Mouse (Mus musculus) midbrain, embryonic 16.5 days (tissue): ENCODE results near the gene Scn1b. TPM values are rescaled to one million over a fixed set of nuclear protein-coding genes. Genes with fewer than 3 reads are reported as not detected.
A peak's percentile ranks its signal among the peaks of the same experiment; 100 is the strongest.

Source experiments
- ATAC-seq: fragments of 200-750 bp; cut with Nextera tagmentation; 2 replicates; pipeline ENCODE4 v1.8.0; 2017; ENCODE audit warnings: moderate TSS enrichment
- H3K27ac ChIP-seq: fragments of 300-500 bp; sonication (generic); 2 replicates; pipeline ENCODE4 v1.5.1; 2014; ENCODE audit warnings: mild to moderate bottlenecking, low read length, mixed read lengths
- H3K27me3 ChIP-seq: fragments of 300-500 bp; sonication (generic); 2 replicates; pipeline ENCODE4 v1.6.1; 2014; ENCODE audit warnings: low read depth, low read length, mixed read lengths; ENCODE audit not compliant: control insufficient read depth, insufficient read depth
- H3K36me3 ChIP-seq: fragments of 300-500 bp; sonication (generic); 2 replicates; pipeline ENCODE4 v1.6.1; 2014; ENCODE audit warnings: mild to moderate bottlenecking, low read length, moderate library complexity, mixed read lengths; ENCODE audit not compliant: control insufficient read depth, insufficient read depth
- H3K4me1 ChIP-seq: fragments of 300-500 bp; sonication (generic); 2 replicates; pipeline ENCODE4 v1.6.1; 2014; ENCODE audit warnings: mild to moderate bottlenecking, low read length, mixed read lengths; ENCODE audit not compliant: control insufficient read depth, insufficient read depth
- H3K4me2 ChIP-seq: fragments of 300-500 bp; sonication (generic); 2 replicates; pipeline ENCODE4 v1.6.1; 2014; ENCODE audit warnings: mild to moderate bottlenecking, low read length, mixed read lengths
- H3K4me3 ChIP-seq: fragments of 300-500 bp; sonication (generic); 2 replicates; pipeline ENCODE4 v1.5.1; 2014; ENCODE audit warnings: low read depth, mild to moderate bottlenecking, low read length, moderate library complexity, mixed read lengths
- H3K9ac ChIP-seq: fragments of 300-500 bp; sonication (generic); 2 replicates; pipeline ENCODE4 v1.6.1; 2014; ENCODE audit warnings: low read depth, low read length, mixed read lengths
- H3K9me3 ChIP-seq: fragments of 300-500 bp; sonication (generic); replicated peaks from 2 replicates; pipeline ENCODE4 v1.6.1; 2014; ENCODE audit warnings: mild to moderate bottlenecking, low read length, mixed read lengths; ENCODE audit not compliant: control insufficient read depth, poor library complexity, severe bottlenecking
- WGBS: fragments of 180-500 bp; shearing (Covaris S2); extraction: QIAGEN DNeasy Blood & Tissue Kit; methylation state at CpG from one replicate; pipeline ENCODE4 v1.1.7; 2014; 5-methylcytosine and 5-hydroxymethylcytosine counted together
- polyA plus RNA-seq: library from polyadenylated mRNA; unstranded; fragments of >200 nt; fragmentation: Nextera tagmentation; extraction: Ambion mirVana; gene quantifications from 2 replicates; pipeline ENCODE4 v1.2.1, GENCODE M21; 2015

The Scn1b gene
- polyA plus RNA-seq, 1 experiment from 2014 or later = 12.2 TPM

DNA sequence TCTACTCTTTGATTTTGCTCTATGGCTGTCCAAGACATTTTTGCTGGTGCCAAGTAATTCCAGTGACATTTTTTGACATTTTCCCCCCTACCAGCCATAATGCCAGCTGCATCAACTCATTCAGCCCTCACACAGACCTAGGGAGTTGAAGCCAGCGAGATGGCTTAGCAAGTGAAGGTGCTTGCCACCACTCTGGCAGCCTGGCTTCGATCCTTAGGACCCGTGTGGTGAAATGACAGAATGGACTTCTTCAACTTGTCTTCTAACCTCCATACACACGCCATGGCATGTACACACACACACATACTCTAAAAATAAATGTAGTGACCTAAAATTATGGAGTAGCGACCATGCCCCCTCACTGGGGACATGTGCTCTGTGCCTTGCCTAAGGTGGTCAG, 2.4 kb downstream of the Scn1b start:
- Histone ChIP-seq H3K36me3 (peaks cover 12% of the 10 kb centered on the region), H3K4me1 (peaks cover 6% of the 10 kb centered on the region; the same call in 1 of the 2 replicates), H3K9me3 (no peaks in the 10 kb centered on the region), H3K9ac (no peak overlapping the region), H3K27me3 (peaks cover 5% of the 10 kb centered on the region), H3K4me2 (no peak overlapping the region), H3K27ac (no peak overlapping the region), H3K4me3 (no peak overlapping the region)
- no peak for ATAC-seq
- WGBS = 83% methylated on average over 5 of the region's 5 CpGs

DNA sequence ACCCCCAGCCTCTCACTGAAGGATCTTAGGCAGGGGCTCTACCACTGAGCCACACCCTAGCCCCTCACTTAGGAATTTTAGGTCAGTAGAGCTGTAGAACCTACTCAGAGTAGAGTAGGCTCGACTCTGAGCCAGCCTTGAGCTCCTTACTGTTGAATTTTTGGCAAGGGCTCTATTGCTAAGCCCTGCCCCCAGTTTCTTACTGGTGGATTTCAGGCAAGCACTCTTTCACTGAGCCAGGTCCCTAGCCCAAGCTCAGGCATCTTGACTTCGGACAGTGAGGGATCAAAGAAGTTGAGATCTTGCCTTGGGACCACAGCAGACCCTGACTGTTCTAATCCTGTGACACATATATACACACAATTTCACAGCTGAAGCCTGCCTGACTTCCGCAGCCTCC, 3.1 kb downstream of the Scn1b start:
- H3K4me2 ChIP-seq = no peak overlapping the region
- WGBS = 80% methylated on average over 3 of the region's 3 CpGs
- ATAC-seq = no peak
- no peak overlapping the region for H3K9ac ChIP-seq
- no peak overlapping the region for H3K27ac ChIP-seq
- H3K9me3 ChIP-seq = no peaks in the 10 kb centered on the region
- H3K4me3 ChIP-seq = no peak overlapping the region
- peaks cover 5% of the 10 kb centered on the region for H3K27me3 ChIP-seq
- H3K36me3 ChIP-seq = peaks cover 7% of the 10 kb centered on the region; the same call in 1 of the 2 replicates
- peaks cover 6% of the 10 kb centered on the region; the same call in 1 of the 2 replicates for H3K4me1 ChIP-seq

DNA sequence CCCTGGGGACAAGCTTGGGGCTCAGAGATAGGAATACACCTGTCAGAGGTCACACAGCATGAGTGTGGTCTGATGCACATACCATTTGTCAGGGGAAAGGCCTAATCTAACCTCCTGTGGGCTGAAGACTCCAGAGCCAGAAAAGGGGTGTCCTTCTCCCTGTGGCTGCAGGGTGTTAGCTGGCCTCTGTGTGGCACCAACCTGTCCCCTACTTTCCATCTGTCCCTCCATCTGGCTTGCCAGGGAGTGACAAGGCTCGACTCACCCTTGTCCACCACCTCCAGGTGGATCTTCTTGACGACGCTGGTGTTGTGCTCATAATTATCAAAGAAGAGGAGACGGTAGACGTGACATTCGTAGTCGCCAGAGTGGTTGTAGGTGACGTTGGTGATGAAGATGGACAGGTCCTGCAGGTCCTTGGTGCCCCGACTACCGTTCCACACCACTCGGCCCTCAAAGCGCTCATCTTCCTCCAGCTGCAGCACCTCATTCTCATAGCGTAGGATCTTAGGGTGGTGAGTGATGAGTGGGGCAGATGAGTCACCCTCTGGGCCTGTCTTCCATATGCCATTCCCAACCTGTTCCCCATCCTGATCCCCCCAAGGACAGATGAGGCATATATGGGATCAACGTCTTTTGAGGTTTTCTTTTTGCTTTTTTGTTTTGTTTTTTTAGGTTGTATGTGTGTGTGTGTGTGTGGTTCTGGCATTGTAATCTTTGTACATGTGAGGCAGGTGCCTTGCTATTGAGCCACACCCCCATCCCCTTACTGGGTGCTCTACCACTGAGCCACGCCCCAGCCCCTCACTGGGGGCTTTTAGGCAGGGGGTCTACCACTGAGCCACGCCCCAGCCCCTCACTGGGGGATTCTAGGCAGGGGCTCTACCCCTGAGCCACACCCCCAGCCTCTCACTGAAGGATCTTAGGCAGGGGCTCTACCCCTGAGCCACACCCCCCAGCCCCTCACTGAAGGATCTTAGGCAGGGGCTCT, 3.9 kb downstream of the Scn1b start:
- Histone ChIP-seq H3K9me3 (no peaks in the 10 kb centered on the region), H3K4me3 (no peak overlapping the region), H3K27me3 (peaks cover 5% of the 10 kb centered on the region), H3K4me1 (peaks cover 6% of the 10 kb centered on the region; the same call in 1 of the 2 replicates), H3K36me3 (no peaks in the 10 kb centered on the region), H3K27ac (no peak overlapping the region), H3K4me2 (no peak overlapping the region), H3K9ac (no peak overlapping the region)
- no peak for ATAC-seq
- 93% methylated on average over 16 of the region's 16 CpGs for WGBS

DNA sequence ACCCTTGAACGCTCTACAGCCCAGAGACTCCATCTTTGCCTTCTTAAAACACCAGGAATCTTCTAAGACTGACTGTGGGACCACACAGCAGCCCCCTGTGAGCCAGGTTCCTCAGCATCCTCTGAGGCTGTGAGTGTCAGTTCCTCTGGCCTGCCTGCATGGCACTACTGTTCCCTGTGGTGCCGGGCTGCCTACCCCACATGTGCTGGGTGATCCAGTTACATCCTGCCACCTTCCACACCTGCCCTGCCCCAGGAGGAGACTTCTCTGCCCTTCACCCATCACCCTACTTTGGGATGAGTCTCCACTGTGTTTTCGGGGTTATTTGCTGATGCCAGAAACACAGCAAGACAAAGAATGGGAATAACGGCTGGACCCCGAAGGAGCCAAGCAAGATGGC, 7.2 kb downstream of the Scn1b start:
- no peaks in the 10 kb centered on the region for H3K4me1 ChIP-seq
- no peak overlapping the region for H3K4me2 ChIP-seq
- WGBS = 92% methylated on average over 5 of the region's 5 CpGs
- no peak overlapping the region for H3K4me3 ChIP-seq
- no peak overlapping the region for H3K27ac ChIP-seq
- H3K36me3 ChIP-seq = no peaks in the 10 kb centered on the region
- ATAC-seq = no peak
- H3K9ac ChIP-seq = no peak overlapping the region
- H3K27me3 ChIP-seq = no peaks in the 10 kb centered on the region
- no peaks in the 10 kb centered on the region for H3K9me3 ChIP-seq

DNA sequence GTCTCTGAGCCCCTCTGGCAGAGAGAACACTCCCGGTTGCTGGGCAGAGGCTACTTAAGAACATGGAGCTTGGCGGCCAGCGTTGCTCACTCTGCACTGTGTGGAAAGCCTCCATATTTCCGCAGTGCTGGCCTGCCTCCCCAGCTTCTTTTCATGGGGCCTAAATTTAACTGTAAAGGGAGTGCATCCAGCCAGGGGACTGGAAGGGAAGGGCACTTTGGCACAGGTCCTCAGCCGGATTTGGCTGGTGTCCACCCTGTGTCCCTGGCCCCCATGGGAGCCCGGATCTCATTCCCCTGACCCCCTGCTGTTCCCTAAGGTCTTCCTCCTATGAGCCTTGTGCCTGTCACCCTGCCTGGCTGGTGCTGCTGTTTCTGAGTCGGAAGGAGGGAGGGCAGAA, 8.3 kb downstream of the Scn1b start:
- Histone ChIP-seq H3K9me3 (no peaks in the 10 kb centered on the region), H3K4me2 (no peak overlapping the region), H3K27me3 (no peaks in the 10 kb centered on the region), H3K4me1 (no peaks in the 10 kb centered on the region), H3K36me3 (no peaks in the 10 kb centered on the region), H3K27ac (no peak overlapping the region), H3K4me3 (no peak overlapping the region), H3K9ac (no peak overlapping the region)
- 59% methylated on average over 7 of the region's 7 CpGs for WGBS
- ATAC-seq = no peak

DNA sequence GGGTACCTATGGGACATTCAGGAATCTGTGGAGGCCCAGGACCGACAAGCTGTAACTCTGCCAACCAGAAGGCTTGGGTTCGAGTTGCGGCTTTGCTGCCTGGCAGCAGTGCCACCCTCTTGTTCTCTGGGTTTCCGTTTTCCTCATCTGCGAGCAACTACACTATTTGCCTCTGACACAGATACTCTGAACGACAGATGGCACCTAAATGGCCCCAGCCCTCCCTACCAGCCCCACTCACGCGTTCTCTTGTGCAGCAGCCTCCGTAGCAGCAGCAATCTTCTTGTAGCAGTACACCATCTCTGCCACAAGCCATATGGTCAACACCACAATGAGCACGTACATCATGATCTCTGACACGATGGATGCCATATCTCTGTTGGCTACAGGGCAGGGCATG, 9.3 kb downstream of the Scn1b start:
- no peaks in the 10 kb centered on the region for H3K36me3 ChIP-seq
- ATAC-seq = no peak
- 93% methylated on average over 11 of the region's 11 CpGs for WGBS
- no peak overlapping the region for H3K4me3 ChIP-seq
- H3K27me3 ChIP-seq = no peaks in the 10 kb centered on the region
- no peak overlapping the region for H3K9ac ChIP-seq
- no peak overlapping the region for H3K4me2 ChIP-seq
- H3K27ac ChIP-seq = no peak overlapping the region
- H3K4me1 ChIP-seq = no peaks in the 10 kb centered on the region
- no peaks in the 10 kb centered on the region for H3K9me3 ChIP-seq

DNA sequence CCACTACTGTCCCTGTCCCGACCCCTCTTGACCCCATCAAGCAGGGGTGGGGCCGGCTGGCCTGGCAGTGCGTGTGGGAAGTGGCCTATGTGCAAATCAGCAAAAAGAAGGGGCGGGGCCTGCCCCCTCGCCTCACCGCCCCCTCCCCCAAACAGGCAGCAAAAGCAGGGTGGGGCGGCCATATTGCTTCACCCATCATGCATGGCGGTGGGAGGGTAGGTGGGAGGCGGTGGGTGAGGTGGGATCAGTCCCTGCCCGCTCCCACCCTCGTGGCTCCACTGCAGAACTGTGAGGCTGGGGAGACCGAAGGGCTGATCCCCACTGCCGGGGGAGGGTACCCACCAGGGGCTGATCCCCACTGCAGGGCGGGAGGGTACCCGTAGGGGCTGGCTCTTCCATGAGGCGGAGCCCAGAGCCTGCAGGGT, 10.1 kb downstream of the Scn1b start:
- H3K9ac ChIP-seq = no peak overlapping the region
- no peak overlapping the region for H3K4me2 ChIP-seq
- no peak overlapping the region for H3K27ac ChIP-seq
- WGBS = 37% methylated on average over 16 of the region's 16 CpGs
- no peaks in the 10 kb centered on the region for H3K9me3 ChIP-seq
- H3K4me3 ChIP-seq = no peak overlapping the region
- no peaks in the 10 kb centered on the region for H3K27me3 ChIP-seq
- no peaks in the 10 kb centered on the region for H3K36me3 ChIP-seq
- H3K4me1 ChIP-seq = no peaks in the 10 kb centered on the region
- ATAC-seq = peak; percentile 34; the same call in 1 of the 2 replicates

DNA sequence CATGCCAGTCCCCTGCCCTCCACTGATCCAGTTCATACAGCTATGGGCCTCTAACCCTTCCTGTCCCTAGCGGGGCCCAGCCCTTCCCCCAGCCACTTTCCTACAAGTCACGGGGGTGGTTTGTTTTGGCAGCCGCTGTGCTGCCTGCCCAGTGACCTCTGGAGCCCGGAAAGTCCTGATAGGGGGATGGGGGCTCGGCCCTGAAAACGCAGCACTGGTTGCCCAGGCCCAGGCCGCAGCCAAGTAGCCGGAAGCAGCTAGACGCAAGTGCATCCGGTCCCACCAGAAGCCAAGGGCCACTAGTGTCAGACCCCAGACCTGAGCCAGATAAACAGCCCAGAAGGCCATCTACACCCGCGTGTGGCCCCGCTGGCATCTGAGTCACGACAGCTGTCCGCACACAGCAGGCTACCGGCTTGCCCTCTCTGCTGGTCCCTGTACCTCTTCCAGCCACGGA, 11.2 kb downstream of the Scn1b start:
- H3K36me3 ChIP-seq = no peaks in the 10 kb centered on the region
- H3K4me2 ChIP-seq = no peak overlapping the region
- no peaks in the 10 kb centered on the region for H3K9me3 ChIP-seq
- ATAC-seq = no peak
- no peak overlapping the region for H3K9ac ChIP-seq
- H3K4me3 ChIP-seq = no peak overlapping the region
- H3K27me3 ChIP-seq = no peaks in the 10 kb centered on the region
- no peaks in the 10 kb centered on the region for H3K4me1 ChIP-seq
- WGBS = 38% methylated on average over 17 of the region's 17 CpGs
- H3K27ac ChIP-seq = no peak overlapping the region

DNA sequence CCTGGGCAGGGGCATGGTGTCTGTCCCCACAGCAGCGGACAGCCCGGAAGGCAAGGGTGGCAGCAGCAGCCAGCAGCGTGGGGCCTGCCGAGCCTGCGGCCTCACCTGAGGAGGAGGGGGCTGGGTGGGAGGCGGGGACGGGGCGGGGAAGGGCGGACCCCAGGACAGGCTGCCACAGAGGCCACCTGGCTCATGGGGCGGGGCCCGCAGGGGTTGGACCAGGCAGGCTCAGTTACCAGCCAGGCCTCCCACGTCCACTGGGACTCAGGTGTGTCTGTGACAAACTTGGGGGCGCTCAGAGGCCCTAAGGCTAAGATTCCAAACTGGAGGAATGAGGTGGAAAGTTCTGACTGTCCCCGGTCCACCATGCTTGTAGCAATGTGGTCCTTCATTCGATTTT, 11.6 kb downstream of the Scn1b start, which contains the start of gene Hpn:
Gene Hpn, minus strand, starts transcription at position 109 of the 400 bp plus-strand sequence.
- no peak within 1 kb of the TSS for H3K4me3 ChIP-seq
- H3K9me3 ChIP-seq = no peaks in the 10 kb centered on the region
- no peaks in the 10 kb centered on the region for H3K36me3 ChIP-seq
- H3K4me1 ChIP-seq = no peaks in the 10 kb centered on the region
- H3K27ac ChIP-seq = no peak within 1 kb of the TSS
- no peak for ATAC-seq
- no peak within 1 kb of the TSS for H3K4me2 ChIP-seq
- H3K27me3 ChIP-seq = no peaks in the 10 kb centered on the region
- 20% methylated on average over 15 of the region's 15 CpGs for WGBS
- H3K9ac ChIP-seq = no peak within 1 kb of the TSS
